Mouse (Mus musculus) heart, adult 11 months (tissue): ENCODE results near the gene Dnajc1.

Experiments
- DNase-seq: peaks from one replicate; pipeline ENCODE4 v3.0.0; 2022

Dnajc1 gene

GRCm38 (mm10) chr2:18285175-18285574 lies 107.5 kb downstream of the Dnajc1 start:
- no peak for DNase-seq

- DNase-seq = no peak
Measured at GRCm38 (mm10) chr2:18265736-18266135, 126.9 kb downstream of the Dnajc1 start.

- peak; percentile 54 for DNase-seq
Measured at GRCm38 (mm10) chr2:18264579-18264978, 128.1 kb downstream of the Dnajc1 start.

- no peak for DNase-seq
Measured at GRCm38 (mm10) chr2:18262298-18262697, 130.3 kb downstream of the Dnajc1 start.

GRCm38 (mm10) chr2:18249224-18249623 lies 143.4 kb downstream of the Dnajc1 start:
- DNase-seq = peak; percentile 91

- DNase-seq = peak; percentile 50
Measured at GRCm38 (mm10) chr2:18235524-18235923, 157.1 kb downstream of the Dnajc1 start.

- DNase-seq = peak; percentile 34
Measured at GRCm38 (mm10) chr2:18232883-18233567, 159.6 kb downstream of the Dnajc1 start.

- peak; percentile 23 for DNase-seq
Measured at GRCm38 (mm10) chr2:18231143-18231542, 161.5 kb downstream of the Dnajc1 start.

- DNase-seq = peak; percentile 91
Measured at GRCm38 (mm10) chr2:18229279-18229678, 163.4 kb downstream of the Dnajc1 start.

- no peak for DNase-seq
Measured at GRCm38 (mm10) chr2:18228486-18229062, 164.1 kb downstream of the Dnajc1 start.

GRCm38 (mm10) chr2:18219569-18219968 lies 173.1 kb downstream of the Dnajc1 start:
- peak; percentile 93 for DNase-seq

GRCm38 (mm10) chr2:18219136-18219535 lies 173.5 kb downstream of the Dnajc1 start:
- DNase-seq = peak; percentile 91

GRCm38 (mm10) chr2:18218500-18218899 lies 174.1 kb downstream of the Dnajc1 start:
- DNase-seq = peak; percentile 89

GRCm38 (mm10) chr2:18217867-18218266 lies 174.8 kb downstream of the Dnajc1 start:
- peak; percentile 94 for DNase-seq

GRCm38 (mm10) chr2:18214031-18214430 lies 178.6 kb downstream of the Dnajc1 start:
- peak; percentile 88 for DNase-seq

- DNase-seq = peak; percentile 61
Measured at GRCm38 (mm10) chr2:18209948-18210347, 182.7 kb downstream of the Dnajc1 start.

GRCm38 (mm10) chr2:18209211-18209823 lies 183.3 kb downstream of the Dnajc1 start:
- peak; percentile 50 for DNase-seq

GRCm38 (mm10) chr2:18208578-18208977 lies 184.1 kb downstream of the Dnajc1 start:
- DNase-seq = peak; percentile 78

GRCm38 (mm10) chr2:18206811-18207210 lies 185.8 kb downstream of the Dnajc1 start:
- DNase-seq = peak; percentile 84

GRCm38 (mm10) chr2:18205118-18205517 lies 187.5 kb downstream of the Dnajc1 start:
- DNase-seq = peak; percentile 93

GRCm38 (mm10) chr2:18202923-18203322 lies 189.7 kb downstream of the Dnajc1 start:
- no peak for DNase-seq

GRCm38 (mm10) chr2:18201820-18202462 lies 190.7 kb downstream of the Dnajc1 start:
- no peak for DNase-seq

- DNase-seq = no peak
Measured at GRCm38 (mm10) chr2:18195691-18196396, 196.8 kb downstream of the Dnajc1 start.
